Mouse (Mus musculus) forebrain, embryonic 12.5 days (tissue): ENCODE data around the gene Vmn1r66. TPM values are rescaled to one million over a fixed set of nuclear protein-coding genes. Genes with fewer than 3 reads are reported as not detected.
"Not testable (repeated sequence)": the region's sequence is repeated elsewhere in the genome, so short reads cannot be mapped to it uniquely, and the experiment has no call there.

Experiments
- ATAC-seq: fragments of 200-750 bp; cut with Nextera tagmentation; 2 replicates; pipeline ENCODE4 v1.8.0; 2017; ENCODE audit warnings: moderate TSS enrichment; ENCODE audit not compliant: low FRiP score
- H3K27ac ChIP-seq: fragments of 300-500 bp; sonication (generic); 2 replicates; pipeline ENCODE4 v1.5.1; 2016; ENCODE audit warnings: mild to moderate bottlenecking
- H3K27me3 ChIP-seq: fragments of 300-500 bp; sonication (generic); 2 replicates; pipeline ENCODE4 v1.6.1; 2016; ENCODE audit warnings: mild to moderate bottlenecking
- H3K36me3 ChIP-seq: fragments of 300-500 bp; sonication (generic); replicated peaks from 2 replicates; pipeline ENCODE4 v1.6.1; 2016; ENCODE audit warnings: mild to moderate bottlenecking
- H3K4me1 ChIP-seq: fragments of 300-500 bp; sonication (generic); 2 replicates; pipeline ENCODE4 v1.6.1; 2016
- H3K4me2 ChIP-seq: fragments of 300-500 bp; sonication (generic); 2 replicates; pipeline ENCODE4 v1.6.1; 2016; ENCODE audit warnings: mild to moderate bottlenecking, moderate library complexity
- H3K4me3 ChIP-seq: fragments of 300-500 bp; sonication (generic); replicated peaks from 2 replicates; pipeline ENCODE4 v1.5.1; 2016; ENCODE audit warnings: mild to moderate bottlenecking
- H3K9ac ChIP-seq: fragments of 300-500 bp; sonication (generic); 2 replicates; pipeline ENCODE4 v1.6.1; 2016; ENCODE audit warnings: mild to moderate bottlenecking
- H3K9me3 ChIP-seq: fragments of 300-500 bp; sonication (generic); 2 replicates; pipeline ENCODE4 v1.6.1; 2016
- WGBS: fragments of 180-500 bp; shearing (Covaris S2); methylation state at CpG from one replicate; pipeline ENCODE4 v1.1.7; 2016; 5-methylcytosine and 5-hydroxymethylcytosine counted together
- polyA plus RNA-seq: library from polyadenylated mRNA; unstranded; fragments of >200 nt; fragmentation: Nextera tagmentation; extraction: Ambion mirVana; gene quantifications from 2 replicates; pipeline ENCODE4 v1.2.1, GENCODE M21; 2016

The Vmn1r66 gene
- not detected in 2 replicates for polyA plus RNA-seq

GRCm38 (mm10) chr7:10277906-10278305, at the start of gene Vmn1r66:
Gene Vmn1r66, minus strand, starts transcription at chr7:10278006.
- Histone ChIP-seq H3K27ac (no peak within 1 kb of the TSS), H3K27me3 (no peaks in the 10 kb centered on the region), H3K36me3 (no peaks in the 10 kb centered on the region), H3K9ac (no peak within 1 kb of the TSS), H3K4me1 (no peaks in the 10 kb centered on the region), H3K9me3 (peaks cover 14% of the 10 kb centered on the region; the same call in 1 of the 2 replicates), H3K4me3 (no peak within 1 kb of the TSS), H3K4me2 (no peak within 1 kb of the TSS)
- no peak for ATAC-seq

DNA sequence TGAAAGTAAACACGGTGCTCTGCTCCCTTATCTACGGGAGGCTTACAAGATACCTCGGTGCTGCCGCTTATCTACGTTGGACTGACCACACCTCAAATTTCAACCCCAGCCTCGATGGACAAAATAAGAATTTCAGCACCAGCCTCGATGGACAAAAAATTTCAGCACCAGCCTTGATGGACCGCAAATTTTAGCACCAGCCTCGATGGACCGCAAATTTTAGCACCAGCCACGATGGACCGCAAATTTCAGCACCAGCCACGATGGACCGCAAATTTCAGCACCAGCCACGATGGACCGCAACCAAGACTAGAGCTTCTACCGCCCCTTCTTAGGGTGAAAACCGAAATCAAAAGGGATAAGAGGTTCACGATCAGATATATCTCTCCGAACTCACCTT, 47.7 kb upstream of the Vmn1r66 start:
- not testable (repeated sequence) for H3K27me3 ChIP-seq, H3K4me1 ChIP-seq, H3K27ac ChIP-seq, H3K36me3 ChIP-seq, H3K4me2 ChIP-seq, H3K4me3 ChIP-seq, ATAC-seq, H3K9ac ChIP-seq
- 75% methylated on average over 18 of the region's 20 CpGs for WGBS
- peaks cover 25% of the 10 kb centered on the region for H3K9me3 ChIP-seq

DNA sequence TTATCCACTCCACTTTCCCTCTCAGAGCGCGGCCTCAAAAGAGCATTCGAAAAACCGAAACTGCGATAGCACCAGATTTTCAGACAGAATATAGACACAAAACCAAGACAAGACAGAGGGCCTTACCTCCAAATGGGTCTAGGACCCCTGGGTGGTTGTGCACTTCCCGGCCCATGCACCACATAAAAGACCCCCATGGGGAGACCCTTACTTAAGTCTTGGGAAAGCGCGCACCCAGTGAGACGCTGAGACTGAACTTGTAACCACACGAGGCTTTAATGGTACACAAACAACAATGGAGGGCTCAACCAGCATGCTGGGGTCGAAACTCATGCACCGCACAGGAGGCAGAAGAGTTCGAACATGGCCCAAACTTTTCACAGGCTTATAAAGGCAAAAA, 25.7 kb downstream of the Vmn1r66 start:
- WGBS: 89% methylated on average over 13 of the region's 13 CpGs
- Histone ChIP-seq H3K4me2 (no peak overlapping the region), H3K27me3 (no peaks in the 10 kb centered on the region), H3K4me1 (no peaks in the 10 kb centered on the region), H3K9me3 (peaks cover 45% of the 10 kb centered on the region), H3K4me3 (no peak overlapping the region), H3K9ac (no peak overlapping the region), H3K27ac (no peak overlapping the region), H3K36me3 (no peaks in the 10 kb centered on the region)
- no peak for ATAC-seq

DNA sequence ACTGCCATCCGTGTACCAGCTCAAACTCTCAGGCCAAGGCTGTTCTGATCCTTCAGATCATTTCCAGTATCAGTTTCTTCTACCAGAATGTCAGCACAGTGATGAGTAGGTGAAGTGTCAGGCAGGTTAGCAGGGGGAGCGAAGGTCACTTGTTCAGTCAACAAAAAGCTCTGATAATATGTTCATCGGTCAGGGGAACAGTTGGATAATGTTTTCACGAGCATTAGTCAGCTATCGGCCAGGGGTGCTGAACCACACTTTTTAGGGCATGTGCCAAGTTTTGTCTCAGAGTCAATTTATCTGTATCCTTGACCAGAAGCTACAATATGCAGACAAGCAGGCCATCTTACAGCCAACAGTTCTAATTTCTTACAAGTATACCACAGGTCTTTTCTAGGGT, 28.7 kb downstream of the Vmn1r66 start:
- no peak for ATAC-seq
- 80% methylated on average over 5 of the region's 5 CpGs for WGBS
- no peak overlapping the region for H3K27ac ChIP-seq
- no peak overlapping the region for H3K9ac ChIP-seq
- H3K4me1 ChIP-seq: no peaks in the 10 kb centered on the region
- peaks cover 36% of the 10 kb centered on the region for H3K9me3 ChIP-seq
- no peaks in the 10 kb centered on the region for H3K27me3 ChIP-seq
- H3K4me2 ChIP-seq: no peak overlapping the region
- no peak overlapping the region for H3K4me3 ChIP-seq
- no peaks in the 10 kb centered on the region for H3K36me3 ChIP-seq

Other genes with a start within 250 kb of the Vmn1r66 start
- not detected in 2 replicates for gene Vmn2r50, start 224.7 kb downstream of the Vmn1r66 start, polyA plus RNA-seq
- not detected in 2 replicates for gene Vmn2r51, start 172.3 kb downstream of the Vmn1r66 start, polyA plus RNA-seq
- gene Vmn2r52, start 101.4 kb downstream of the Vmn1r66 start, polyA plus RNA-seq: not detected in 2 replicates
- 0.08 TPM in 1 of 2 replicates, not detected in the other for gene Vmn1r67, start 165.3 kb upstream of the Vmn1r66 start, polyA plus RNA-seq
- gene Zik1, start 217.4 kb upstream of the Vmn1r66 start, polyA plus RNA-seq: 57.8 and 62.8 TPM in 2 replicates